Mouse (Mus musculus): ENCODE measurements around the gene Pde11a. TPM values are rescaled to one million over a fixed set of nuclear protein-coding genes. Genes with fewer than 3 reads are reported as not detected.

The Pde11a gene
- total RNA-seq, 2 experiments from 2014 or later, result 8.0 to 8.5 TPM

- DNase-seq (ENCODE audit: low spot score in 2 of 2), result no peak
Measured at GRCm38 (mm10) chr2:76098381-76098780, 240.2 kb downstream of the Pde11a start.

GRCm38 (mm10) chr2:76097847-76098246 lies 240.7 kb downstream of the Pde11a start:
- no peak for DNase-seq (ENCODE audit: low spot score in 2 of 2)

- DNase-seq (ENCODE audit: low spot score in 2 of 2), result no peak
Measured at GRCm38 (mm10) chr2:76097284-76097683, 241.3 kb downstream of the Pde11a start.

GRCm38 (mm10) chr2:76095861-76096260 lies 242.7 kb downstream of the Pde11a start:
- DNase-seq (ENCODE audit: low spot score in 2 of 2), result no peak

GRCm38 (mm10) chr2:76090506-76090905 lies 248.1 kb downstream of the Pde11a start:
- DNase-seq (ENCODE audit: low spot score in 2 of 2), result no peak

- no peak for DNase-seq (ENCODE audit: low spot score in 2 of 2)
Measured at GRCm38 (mm10) chr2:76088844-76089243, 249.7 kb downstream of the Pde11a start.

GRCm38 (mm10) chr2:76088413-76088812 lies 250.2 kb downstream of the Pde11a start:
- DNase-seq (ENCODE audit: low spot score in 2 of 2), result peak in 1 of 2 experiments; percentile 26

- peak in 1 of 2 experiments; percentile 21 for DNase-seq (ENCODE audit: low spot score in 2 of 2)
Measured at GRCm38 (mm10) chr2:76087170-76087569, 251.4 kb downstream of the Pde11a start.

- DNase-seq (ENCODE audit: low spot score in 2 of 2), result no peak
Measured at GRCm38 (mm10) chr2:76084982-76085381, 253.6 kb downstream of the Pde11a start.

- no peak for DNase-seq (ENCODE audit: low spot score in 2 of 2)
Measured at GRCm38 (mm10) chr2:76083901-76084300, 254.7 kb downstream of the Pde11a start.

- no peak for DNase-seq (ENCODE audit: low spot score in 2 of 2)
Measured at GRCm38 (mm10) chr2:76083396-76083795, 255.2 kb downstream of the Pde11a start.

- DNase-seq (ENCODE audit: low spot score in 2 of 2), result no peak
Measured at GRCm38 (mm10) chr2:76081991-76082390, 256.6 kb downstream of the Pde11a start.

GRCm38 (mm10) chr2:76080549-76080948 lies 258.0 kb downstream of the Pde11a start:
- no peak for DNase-seq (ENCODE audit: low spot score in 2 of 2)

GRCm38 (mm10) chr2:76076838-76077237 lies 261.7 kb downstream of the Pde11a start:
- DNase-seq (ENCODE audit: low spot score in 2 of 2), result no peak

GRCm38 (mm10) chr2:76076047-76076446 lies 262.5 kb downstream of the Pde11a start:
- no peak for DNase-seq (ENCODE audit: low spot score in 2 of 2)

- no peak for DNase-seq (ENCODE audit: low spot score in 2 of 2)
Measured at GRCm38 (mm10) chr2:76073079-76073478, 265.5 kb downstream of the Pde11a start.

- peak; percentile 69 for DNase-seq (ENCODE audit: low spot score in 2 of 2)
Measured at GRCm38 (mm10) chr2:76070432-76071306, 267.9 kb downstream of the Pde11a start.

- DNase-seq (ENCODE audit: low spot score in 2 of 2), result no peak
Measured at GRCm38 (mm10) chr2:76069238-76069637, 269.3 kb downstream of the Pde11a start.

- no peak for DNase-seq (ENCODE audit: low spot score in 2 of 2)
Measured at GRCm38 (mm10) chr2:76068155-76068554, 270.4 kb downstream of the Pde11a start.

GRCm38 (mm10) chr2:76067144-76067543 lies 271.4 kb downstream of the Pde11a start:
- peak in 1 of 2 experiments; percentile 23 for DNase-seq (ENCODE audit: low spot score in 2 of 2)

- DNase-seq (ENCODE audit: low spot score in 2 of 2), result no peak
Measured at GRCm38 (mm10) chr2:76065292-76065691, 273.3 kb downstream of the Pde11a start.

GRCm38 (mm10) chr2:76064078-76064477 lies 274.5 kb downstream of the Pde11a start:
- peak in 1 of 2 experiments; percentile 25 for DNase-seq (ENCODE audit: low spot score in 2 of 2)

- no peak for DNase-seq (ENCODE audit: low spot score in 2 of 2)
Measured at GRCm38 (mm10) chr2:76060207-76060606, 278.4 kb downstream of the Pde11a start.
